Mouse (Mus musculus) midbrain, embryonic 13.5 days (tissue): ENCODE measurements around the gene Zfp213. TPM values are rescaled to one million over a fixed set of nuclear protein-coding genes. Genes with fewer than 3 reads are reported as not detected.
A peak's percentile ranks its signal among the peaks of the same experiment; 100 is the strongest.

Experiments
- ATAC-seq: fragments of 200-750 bp; cut with Nextera tagmentation; 2 replicates; pipeline ENCODE4 v1.8.0; 2017; ENCODE audit warnings: mild to moderate bottlenecking, moderate TSS enrichment, moderate library complexity
- H3K27ac ChIP-seq: fragments of 300-500 bp; sonication (generic); 2 replicates; pipeline ENCODE4 v1.5.1; 2015; ENCODE audit warnings: inconsistent platforms, mild to moderate bottlenecking, moderate library complexity
- H3K27me3 ChIP-seq: fragments of 300-500 bp; sonication (generic); 2 replicates; pipeline ENCODE4 v1.6.1; 2015; ENCODE audit warnings: mild to moderate bottlenecking, inconsistent platforms
- H3K36me3 ChIP-seq: fragments of 300-500 bp; sonication (generic); 2 replicates; pipeline ENCODE4 v1.6.1; 2015; ENCODE audit warnings: mild to moderate bottlenecking, inconsistent platforms
- H3K4me1 ChIP-seq: fragments of 300-500 bp; sonication (generic); replicated peaks from 2 replicates; pipeline ENCODE4 v1.6.1; 2015; ENCODE audit warnings: inconsistent platforms
- H3K4me2 ChIP-seq: fragments of 300-500 bp; sonication (generic); replicated peaks from 2 replicates; pipeline ENCODE4 v1.6.1; 2015; ENCODE audit warnings: moderate library complexity, mild to moderate bottlenecking, inconsistent platforms
- H3K4me3 ChIP-seq: fragments of 300-500 bp; sonication (generic); replicated peaks from 2 replicates; pipeline ENCODE4 v1.5.1; 2015; ENCODE audit warnings: mild to moderate bottlenecking, inconsistent platforms
- H3K9ac ChIP-seq: fragments of 300-500 bp; sonication (generic); replicated peaks from 2 replicates; pipeline ENCODE4 v1.6.1; 2015; ENCODE audit warnings: mild to moderate bottlenecking, inconsistent platforms
- H3K9me3 ChIP-seq: fragments of 300-500 bp; sonication (generic); 2 replicates; pipeline ENCODE4 v1.6.1; 2016; ENCODE audit warnings: mild to moderate bottlenecking, inconsistent platforms
- WGBS: fragments of 180-500 bp; shearing (Covaris S2); methylation state at CpG from one replicate; pipeline ENCODE4 v1.1.7; 2015; 5-methylcytosine and 5-hydroxymethylcytosine counted together
- polyA plus RNA-seq: library from polyadenylated mRNA; unstranded; fragments of >200 nt; fragmentation: Nextera tagmentation; extraction: Ambion mirVana; gene quantifications from 2 replicates; pipeline ENCODE4 v1.2.1, GENCODE M21; 2015

The Zfp213 gene
- polyA plus RNA-seq, 1 experiment from 2014 or later, result 20.4 TPM

DNA sequence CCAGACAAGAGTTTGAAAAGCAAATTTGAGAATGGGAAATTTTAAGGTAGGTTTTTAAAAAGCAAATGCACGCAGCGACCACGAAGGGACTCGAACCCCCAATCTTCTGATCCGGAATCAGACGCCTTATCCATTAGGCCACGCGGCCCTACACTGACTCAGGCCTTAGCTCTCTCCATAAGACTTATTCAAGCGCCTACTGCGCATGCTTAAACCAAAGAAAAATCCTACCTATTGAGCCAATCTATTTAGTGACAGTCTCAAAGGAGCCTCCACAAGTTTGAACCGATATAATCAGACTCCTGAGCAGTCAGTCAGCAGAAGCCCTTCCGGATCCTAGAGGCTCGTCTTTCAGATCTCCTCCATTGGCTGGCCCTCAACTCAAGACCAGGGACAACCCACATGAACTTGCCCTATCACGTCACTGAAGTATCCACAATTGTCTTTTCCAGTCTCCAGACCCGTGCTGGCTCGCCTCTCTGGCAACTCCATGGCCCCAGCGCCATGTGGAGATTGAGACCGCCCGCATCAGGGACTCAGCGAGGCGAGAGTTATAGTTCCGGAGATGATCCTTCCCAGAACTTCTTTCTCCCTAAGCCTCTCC lies 13.7 kb downstream of the Zfp213 start:
- H3K27me3 ChIP-seq, result no peaks in the 10 kb centered on the region
- H3K4me1 ChIP-seq, result peaks cover 21% of the 10 kb centered on the region
- H3K9ac ChIP-seq, result peak overlapping the region; percentile 67
- peak overlapping the region; percentile 48 for H3K27ac ChIP-seq
- H3K4me3 ChIP-seq, result peak overlapping the region; percentile 56
- ATAC-seq, result peak; percentile 78
- no peaks in the 10 kb centered on the region for H3K9me3 ChIP-seq
- H3K36me3 ChIP-seq, result peaks cover 10% of the 10 kb centered on the region
- under 1% methylated on average over 22 of the region's 22 CpGs for WGBS
- H3K4me2 ChIP-seq, result peak overlapping the region; percentile 71

DNA sequence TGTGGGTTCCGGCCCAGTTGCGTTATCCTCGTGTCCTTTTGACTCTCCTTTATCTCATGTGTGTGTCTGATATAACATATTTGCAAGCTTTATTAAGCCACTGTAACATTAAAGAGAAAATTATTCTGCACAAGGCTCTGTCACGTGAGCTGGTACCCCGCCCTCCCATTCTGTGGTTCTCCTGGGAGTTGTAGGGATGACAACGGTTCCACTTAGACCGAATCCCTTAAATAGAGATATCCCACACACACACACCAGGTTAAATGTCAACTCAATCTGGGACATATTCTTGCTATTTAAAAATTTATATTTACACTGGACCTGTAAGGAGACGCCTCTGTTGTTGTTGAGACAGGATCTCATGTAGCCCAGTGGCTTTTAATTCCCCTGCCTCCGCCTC lies 14.6 kb downstream of the Zfp213 start:
- ATAC-seq, result no peak
- peak overlapping the region; percentile 50; the same call in 1 of the 2 replicates for H3K9ac ChIP-seq
- H3K27ac ChIP-seq, result no peak overlapping the region
- 6% methylated on average over 9 of the region's 9 CpGs for WGBS
- H3K4me2 ChIP-seq, result peak overlapping the region; percentile 71
- peaks cover 21% of the 10 kb centered on the region for H3K4me1 ChIP-seq
- peaks cover 2% of the 10 kb centered on the region for H3K36me3 ChIP-seq
- no peaks in the 10 kb centered on the region for H3K27me3 ChIP-seq
- peak overlapping the region; percentile 56 for H3K4me3 ChIP-seq
- H3K9me3 ChIP-seq, result no peaks in the 10 kb centered on the region

DNA sequence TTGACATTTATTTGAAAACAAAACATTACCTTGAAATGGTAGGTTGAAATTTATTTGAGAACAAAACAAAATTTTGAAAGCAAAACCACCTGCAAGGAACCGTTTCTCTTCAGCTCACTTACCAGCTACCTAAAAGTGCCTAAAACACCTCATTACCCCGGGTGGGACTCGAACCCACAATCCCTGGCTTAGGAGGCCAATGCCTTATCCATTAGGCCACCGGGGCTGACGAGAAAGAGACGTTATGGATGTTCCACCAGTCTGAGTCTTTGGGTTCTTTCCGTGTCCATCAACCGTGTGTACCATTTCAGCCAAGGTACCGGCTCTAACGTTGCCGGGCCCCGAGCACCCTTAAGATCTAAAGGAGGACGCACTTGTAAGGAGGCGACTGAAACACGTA lies 15.4 kb downstream of the Zfp213 start:
- Histone ChIP-seq H3K9ac (peak overlapping the region; percentile 50; the same call in 1 of the 2 replicates), H3K27ac (0 out of 2 replicates have a peak overlapping the region, but pooled peaks have one; percentile 31)

DNA sequence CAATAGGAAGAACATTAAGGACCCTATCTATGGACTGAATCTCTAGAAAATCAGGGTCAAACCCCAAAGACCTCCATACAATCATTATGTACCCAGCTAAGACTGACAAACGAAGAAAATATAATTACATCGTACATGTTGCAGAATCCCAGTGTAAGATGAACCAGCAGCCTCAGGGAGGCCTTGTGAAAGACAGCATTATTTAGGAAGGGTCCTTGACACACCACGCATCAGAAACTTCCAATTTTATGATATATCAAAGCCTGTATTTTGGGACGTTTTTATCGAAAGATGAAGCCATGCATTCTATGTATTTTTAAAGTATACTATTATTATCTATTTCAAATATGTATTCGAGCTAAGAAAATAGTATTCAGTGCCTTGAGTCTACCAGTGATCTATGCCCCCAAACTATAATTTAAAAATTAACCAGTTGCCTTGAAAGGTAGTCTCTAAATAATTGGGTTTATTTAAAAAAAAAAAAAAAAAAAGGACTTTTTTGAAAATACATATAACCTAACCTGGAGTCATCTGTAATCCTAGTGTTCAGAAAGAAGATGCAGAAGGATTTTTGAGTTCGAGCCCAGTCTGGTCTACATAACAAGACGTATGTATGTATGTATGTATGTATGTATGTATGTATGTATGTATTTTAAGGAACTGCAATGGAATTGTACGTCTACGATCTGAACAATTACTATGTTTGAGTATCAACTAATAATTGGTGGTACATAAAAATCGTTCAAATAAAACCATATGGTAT lies 16.2 kb downstream of the Zfp213 start:
- Histone ChIP-seq H3K36me3 (no peaks in the 10 kb centered on the region), H3K4me1 (peaks cover 21% of the 10 kb centered on the region), H3K4me3 (no peak overlapping the region), H3K9me3 (no peaks in the 10 kb centered on the region), H3K27me3 (peaks cover 5% of the 10 kb centered on the region; the same call in 1 of the 2 replicates), H3K9ac (no peak overlapping the region), H3K27ac (no peak overlapping the region), H3K4me2 (no peak overlapping the region)
- 54% methylated on average over 11 of the region's 11 CpGs for WGBS
- no peak for ATAC-seq

More for the DNA sequence above, 15.4 kb downstream of the Zfp213 start:
- Histone ChIP-seq H3K36me3 (no peaks in the 10 kb centered on the region), H3K9me3 (no peaks in the 10 kb centered on the region), H3K4me2 (peak overlapping the region; percentile 71), H3K27me3 (peaks cover under 1% of the 10 kb centered on the region; the same call in 1 of the 2 replicates), H3K4me3 (peak overlapping the region; percentile 56), H3K4me1 (peaks cover 21% of the 10 kb centered on the region)
- under 1% methylated on average over 15 of the region's 15 CpGs for WGBS
- ATAC-seq, result peak; percentile 15; the same call in 1 of the 2 replicates

DNA sequence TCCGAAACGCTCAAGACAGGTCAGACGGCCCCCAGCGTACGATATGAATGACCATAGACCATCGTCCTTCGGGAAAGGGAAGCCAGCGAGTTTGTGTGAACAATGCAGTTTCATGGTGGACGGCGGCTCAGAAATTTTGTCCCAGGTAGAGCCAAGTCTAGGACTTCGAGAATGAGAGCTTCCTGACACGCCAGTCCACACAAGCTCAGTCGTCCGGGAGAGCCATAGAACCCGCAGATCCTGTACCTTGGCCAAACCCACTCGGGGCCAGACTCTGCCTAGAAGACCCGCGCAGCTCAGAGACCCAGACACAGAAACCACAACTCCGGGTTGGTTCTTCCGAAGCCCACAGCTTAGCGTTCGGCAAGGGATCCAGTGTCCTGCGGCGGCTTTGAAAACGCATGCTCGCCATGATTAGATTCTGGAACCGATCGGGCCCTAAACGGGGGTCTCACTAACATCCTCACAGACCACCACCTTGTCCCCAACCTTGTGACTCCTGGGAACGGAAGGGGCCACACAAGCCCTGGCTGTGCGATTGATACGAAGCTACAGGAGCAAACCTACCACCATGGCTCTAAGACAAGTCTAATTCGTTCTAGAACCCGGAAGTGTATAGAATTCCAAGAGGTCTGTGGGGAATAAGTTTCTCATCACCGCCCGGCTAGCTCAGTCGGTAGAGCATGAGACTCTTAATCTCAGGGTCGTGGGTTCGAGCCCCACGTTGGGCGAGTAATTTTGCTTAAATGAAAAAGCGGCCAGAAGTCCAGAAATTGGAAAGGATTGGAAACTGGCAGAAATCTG lies 17.1 kb downstream of the Zfp213 start:
- no peaks in the 10 kb centered on the region for H3K9me3 ChIP-seq
- under 1% methylated on average over 42 of the region's 42 CpGs for WGBS

DNA sequence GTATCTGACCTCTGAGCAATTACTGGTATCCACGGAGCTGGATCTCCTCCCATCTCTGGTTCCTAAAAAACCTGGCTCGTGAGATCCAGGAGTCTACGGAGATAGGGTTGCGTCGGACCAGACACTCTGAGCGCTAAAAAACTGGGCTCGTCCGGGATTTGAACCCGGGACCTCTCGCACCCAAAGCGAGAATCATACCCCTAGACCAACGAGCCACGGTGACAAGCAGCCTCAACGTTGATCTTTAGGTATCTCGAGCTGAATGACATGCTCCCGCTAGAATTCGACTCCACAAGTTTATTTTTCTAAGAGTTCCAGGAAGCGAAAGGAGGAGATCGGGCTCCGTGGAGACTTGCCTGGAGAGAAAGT lies 17.7 kb downstream of the Zfp213 start:
- Histone ChIP-seq H3K9me3 (no peaks in the 10 kb centered on the region), H3K4me3 (peak overlapping the region; percentile 58), H3K27ac (no peak overlapping the region), H3K27me3 (peaks cover 15% of the 10 kb centered on the region), H3K9ac (peak overlapping the region; percentile 63; the same call in 1 of the 2 replicates), H3K4me2 (peak overlapping the region; percentile 56), H3K36me3 (no peaks in the 10 kb centered on the region), H3K4me1 (peaks cover 19% of the 10 kb centered on the region)
- ATAC-seq, result peak; percentile 22; the same call in 1 of the 2 replicates
- under 1% methylated on average over 20 of the region's 20 CpGs for WGBS

More for the DNA sequence above, 17.1 kb downstream of the Zfp213 start:
- Histone ChIP-seq H3K9ac (peak overlapping the region; percentile 63), H3K4me1 (peaks cover 21% of the 10 kb centered on the region), H3K36me3 (no peaks in the 10 kb centered on the region), H3K4me3 (peak overlapping the region; percentile 58), H3K27me3 (peaks cover 9% of the 10 kb centered on the region), H3K27ac (no peak overlapping the region), H3K4me2 (peak overlapping the region; percentile 56)
- ATAC-seq, result 0 out of 2 replicates have a peak, but pooled peaks have one; percentile 10

DNA sequence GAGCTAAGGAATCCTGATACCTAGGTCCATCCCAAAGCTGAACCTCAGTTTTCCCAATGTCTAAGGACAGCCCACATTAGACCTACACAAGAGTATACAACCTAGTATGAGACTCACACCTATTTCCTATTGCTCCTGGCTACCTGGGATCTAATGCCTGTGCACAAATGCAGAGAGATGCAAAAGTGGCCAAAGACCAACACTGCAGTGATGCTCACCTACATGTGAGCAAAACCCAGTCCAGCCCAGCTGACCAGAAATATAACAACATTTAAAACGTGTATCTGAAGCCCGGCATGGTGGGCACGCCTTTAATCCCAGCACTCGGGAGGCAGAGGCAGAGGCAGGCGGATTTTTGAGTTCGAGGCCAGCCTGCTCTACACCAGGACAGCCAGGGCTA lies 18.2 kb downstream of the Zfp213 start:
- no peaks in the 10 kb centered on the region for H3K9me3 ChIP-seq
- 16% methylated on average over 6 of the region's 6 CpGs for WGBS
- H3K36me3 ChIP-seq, result no peaks in the 10 kb centered on the region
- peaks cover 19% of the 10 kb centered on the region for H3K27me3 ChIP-seq
- H3K4me3 ChIP-seq, result no peak overlapping the region; the same call in 1 of the 2 replicates
- H3K4me1 ChIP-seq, result peaks cover 14% of the 10 kb centered on the region
- no peak overlapping the region for H3K27ac ChIP-seq
- H3K4me2 ChIP-seq, result peak overlapping the region; percentile 56
- H3K9ac ChIP-seq, result no peak overlapping the region
- no peak for ATAC-seq

DNA sequence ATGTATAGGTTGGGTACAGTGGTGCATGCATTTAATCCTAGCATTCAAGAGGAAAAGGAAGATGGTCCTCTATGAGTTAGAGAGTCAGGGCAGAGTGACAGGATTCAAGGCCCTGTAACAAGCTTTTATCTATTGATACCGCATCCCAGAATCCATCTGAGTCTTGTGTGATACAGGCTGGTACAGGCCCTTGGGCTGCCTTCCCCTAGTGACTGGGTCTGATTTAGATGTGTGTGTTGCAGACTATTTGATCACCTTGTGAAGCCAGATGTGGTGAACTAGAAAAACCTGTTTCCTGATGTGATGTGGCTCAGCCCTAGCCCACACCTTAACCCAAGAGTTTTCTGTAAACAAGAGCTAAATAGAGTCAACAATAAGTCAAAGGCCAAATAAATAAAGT lies 19.3 kb downstream of the Zfp213 start:
- WGBS, result 97% methylated on average over 1 of the region's 1 CpGs
- no peaks in the 10 kb centered on the region for H3K36me3 ChIP-seq
- no peak for ATAC-seq
- no peak overlapping the region for H3K9ac ChIP-seq
- H3K9me3 ChIP-seq, result no peaks in the 10 kb centered on the region
- no peak overlapping the region for H3K27ac ChIP-seq
- no peak overlapping the region for H3K4me2 ChIP-seq
- H3K27me3 ChIP-seq, result peaks cover 29% of the 10 kb centered on the region
- H3K4me3 ChIP-seq, result no peak overlapping the region
- H3K4me1 ChIP-seq, result peaks cover 12% of the 10 kb centered on the region

DNA sequence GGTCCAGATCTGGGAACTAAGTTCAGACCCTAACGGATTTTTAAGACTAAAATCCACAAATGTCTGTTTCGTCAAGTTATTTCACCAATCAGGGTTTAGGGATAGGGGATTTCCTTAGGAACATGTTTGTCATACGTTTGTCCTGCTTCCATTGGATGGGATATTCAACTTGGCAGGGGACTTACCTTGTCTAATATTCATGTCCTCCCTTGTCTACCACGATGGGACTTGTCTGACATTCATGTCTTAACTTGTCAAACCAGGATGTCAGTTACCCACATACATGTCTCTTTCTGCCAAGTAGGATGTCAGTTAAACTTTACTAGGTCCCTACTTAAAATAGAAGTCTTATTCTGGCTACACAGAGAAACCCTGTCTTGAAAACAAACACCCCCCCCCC lies 20.1 kb downstream of the Zfp213 start:
- H3K9me3 ChIP-seq, result no peaks in the 10 kb centered on the region
- peaks cover 37% of the 10 kb centered on the region for H3K27me3 ChIP-seq
- H3K4me1 ChIP-seq, result peaks cover 4% of the 10 kb centered on the region
- WGBS, result 81% methylated on average over 4 of the region's 4 CpGs
- H3K27ac ChIP-seq, result no peak overlapping the region
- no peaks in the 10 kb centered on the region for H3K36me3 ChIP-seq
- no peak overlapping the region for H3K4me3 ChIP-seq
- no peak overlapping the region for H3K4me2 ChIP-seq
- no peak overlapping the region for H3K9ac ChIP-seq
- ATAC-seq, result no peak

DNA sequence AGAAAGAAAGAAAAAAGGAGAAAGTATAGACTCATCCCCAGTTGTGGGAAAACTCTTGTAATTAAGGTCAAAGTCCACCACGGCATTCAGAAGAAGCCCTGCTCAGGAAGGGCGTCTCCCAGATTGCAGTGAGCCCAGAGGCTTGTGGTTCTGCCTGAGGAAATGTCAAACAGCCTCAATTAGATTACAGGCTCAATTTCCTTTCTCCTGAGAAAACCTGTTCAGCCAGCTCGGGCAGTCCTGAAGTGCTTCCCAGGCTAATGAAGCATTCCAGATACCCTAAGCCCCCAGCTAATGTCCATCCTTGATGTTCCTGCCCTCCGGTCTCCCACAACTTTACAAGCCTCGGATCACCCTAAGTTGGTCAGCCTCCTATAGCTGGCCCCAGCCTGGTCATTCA lies 20.7 kb downstream of the Zfp213 start:
- H3K9me3 ChIP-seq, result no peaks in the 10 kb centered on the region
- no peaks in the 10 kb centered on the region for H3K36me3 ChIP-seq
- no peak overlapping the region for H3K9ac ChIP-seq
- no peak for ATAC-seq
- H3K4me2 ChIP-seq, result no peak overlapping the region
- WGBS, result 59% methylated on average over 5 of the region's 5 CpGs
- no peak overlapping the region for H3K27ac ChIP-seq
- no peaks in the 10 kb centered on the region for H3K4me1 ChIP-seq
- no peak overlapping the region for H3K4me3 ChIP-seq
- peaks cover 44% of the 10 kb centered on the region for H3K27me3 ChIP-seq

DNA sequence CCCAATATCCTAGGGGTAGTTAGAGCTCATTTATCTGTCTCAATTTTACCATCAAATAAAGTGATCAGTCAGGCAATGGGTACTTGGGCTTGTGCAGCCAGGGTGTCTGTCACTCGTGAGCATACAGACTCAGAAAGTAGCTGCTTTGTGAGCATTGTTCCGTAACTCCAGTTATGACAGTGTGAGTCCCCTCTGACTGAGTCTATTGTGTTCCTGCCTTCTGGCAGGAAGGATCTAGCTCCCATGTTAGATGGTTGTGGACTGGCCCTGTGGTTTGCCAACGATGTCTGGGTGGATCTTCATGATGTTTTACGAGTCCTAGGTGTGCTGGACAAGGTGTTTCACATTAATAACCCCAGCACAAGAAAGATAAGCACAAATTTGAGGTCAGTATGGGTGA lies 21.2 kb downstream of the Zfp213 start:
- H3K4me2 ChIP-seq, result no peak overlapping the region
- no peak overlapping the region for H3K4me3 ChIP-seq
- H3K9me3 ChIP-seq, result no peaks in the 10 kb centered on the region
- H3K27me3 ChIP-seq, result peaks cover 49% of the 10 kb centered on the region
- peaks cover 5% of the 10 kb centered on the region; the same call in 1 of the 2 replicates for H3K4me1 ChIP-seq
- no peak for ATAC-seq
- WGBS, result 55% methylated on average over 4 of the region's 4 CpGs
- no peak overlapping the region for H3K27ac ChIP-seq
- no peaks in the 10 kb centered on the region for H3K36me3 ChIP-seq
- H3K9ac ChIP-seq, result no peak overlapping the region
